Mouse (Mus musculus) liver, adult 2 months (tissue): ENCODE measurements around the gene Ciz1. TPM values are rescaled to one million over a fixed set of nuclear protein-coding genes. Genes with fewer than 3 reads are reported as not detected.

Source experiments
- DNase-seq: peaks from one replicate; pipeline ENCODE4 v3.0.0-alpha.2; 2011; ENCODE audit warnings: low read depth, low spot score; ENCODE audit errors: extremely low read depth
- H3K27ac ChIP-seq: fragments of 200-500 bp; replicated peaks from 2 replicates; pipeline ENCODE4 v1.5.1; 2012; ENCODE audit warnings: low read depth, mild to moderate bottlenecking, control low read depth, inconsistent platforms, low read length; ENCODE audit not compliant: insufficient read depth
- H3K27me3 ChIP-seq: fragments of 200-500 bp; 2 replicates; pipeline ENCODE4 v1.6.1; 2012; ENCODE audit warnings: mild to moderate bottlenecking, moderate library complexity, low read length, inconsistent platforms; ENCODE audit not compliant: control insufficient read depth, insufficient read depth
- H3K36me3 ChIP-seq: fragments of 200-500 bp; 2 replicates; pipeline ENCODE4 v1.6.1; 2012; ENCODE audit warnings: low read length, inconsistent platforms; ENCODE audit not compliant: control insufficient read depth, insufficient read depth
- H3K4me1 ChIP-seq: fragments of 200-500 bp; 2 replicates; pipeline ENCODE4 v1.6.1; 2011; ENCODE audit warnings: low read length; ENCODE audit not compliant: control insufficient read depth, insufficient read depth
- H3K4me3 ChIP-seq: fragments of 200-500 bp; 2 replicates; pipeline ENCODE4 v1.5.1; 2011; ENCODE audit warnings: low read depth, mild to moderate bottlenecking, control low read depth, low read length, moderate library complexity; ENCODE audit not compliant: insufficient read depth
- H3K79me2 ChIP-seq: fragments of 200-500 bp; 2 replicates; pipeline ENCODE4 v1.6.1; 2012; ENCODE audit warnings: inconsistent platforms, mild to moderate bottlenecking, low read length, moderate library complexity; ENCODE audit not compliant: control insufficient read depth, insufficient read depth
- H3K9ac ChIP-seq: fragments of 200-500 bp; 2 replicates; pipeline ENCODE4 v1.6.1; 2012; ENCODE audit warnings: low read depth, mild to moderate bottlenecking, control low read depth, inconsistent platforms, low read length
- CTCF ChIP-seq: fragments of 200-500 bp; IDR thresholded peaks from 2 replicates; pipeline ENCODE4 v1.5.1; 2011; ENCODE audit warnings: low read depth, low read length, control low read depth
- POLR2A ChIP-seq: fragments of 200-500 bp; IDR thresholded peaks from 2 replicates; pipeline ENCODE4 v1.6.1; 2011; ENCODE audit warnings: low read length, control low read depth; ENCODE audit not compliant: insufficient read depth; ENCODE audit errors: extremely low read depth
- whole genome bisulfite sequencing: fragments of 180-500 bp; shearing (Covaris S2); methylation state at CpG from one replicate; pipeline ENCODE4 v1.1.7; 2018; 5-methylcytosine and 5-hydroxymethylcytosine counted together
- polyA plus RNA-seq: library from polyadenylated mRNA; depleted of rRNA; stranded (reverse); fragments of >200 nt; gene quantifications from 2 replicates; pipeline ENCODE4 v1.2.3, GENCODE M21; 2012
- total RNA-seq: library from RNA; depleted of rRNA; stranded (reverse); fragments of >200 nt; gene quantifications from 2 replicates; pipeline ENCODE4 v1.2.3, GENCODE M21; 2014

Ciz1 gene
- total and polyA plus RNA-seq, 2 experiments = 9.5 to 71.7 TPM

DNA sequence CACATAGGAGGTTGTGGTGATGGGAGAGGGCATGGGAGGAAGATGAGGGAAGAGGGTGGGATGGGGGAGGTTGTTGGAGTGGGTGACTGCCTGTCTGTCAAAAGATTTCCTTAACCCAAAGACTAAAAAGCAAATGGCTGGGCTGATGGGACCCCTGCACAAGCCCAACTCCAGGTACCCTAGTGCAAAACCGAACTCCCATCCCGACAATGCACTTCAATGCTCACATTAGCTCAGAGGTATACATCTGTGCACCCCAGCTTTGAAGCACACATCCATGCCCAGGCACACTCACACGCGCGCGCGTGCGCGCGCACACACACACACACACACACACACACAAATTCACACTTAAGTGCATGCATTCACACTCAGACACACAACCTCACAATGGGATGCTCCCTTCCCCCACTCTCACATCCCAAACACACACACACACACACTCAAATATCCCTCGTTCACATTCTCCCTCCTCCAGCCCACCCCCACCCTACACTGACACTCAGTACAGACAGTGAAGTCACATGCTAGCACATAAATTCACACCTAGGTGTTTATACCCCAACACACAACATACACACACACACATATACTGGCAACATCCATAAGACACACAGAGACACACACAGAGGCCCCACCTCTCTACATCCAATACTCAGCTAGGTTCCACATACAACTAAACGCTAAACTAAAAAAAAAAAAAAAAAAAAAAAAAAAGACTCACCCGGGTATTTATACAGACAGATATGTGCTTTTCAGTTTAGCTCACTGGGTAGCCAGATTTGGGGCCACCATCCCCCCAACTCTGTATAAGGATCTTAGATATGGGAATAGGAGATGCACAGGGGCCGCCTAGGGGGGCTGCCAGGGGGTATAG, 33.2 kb upstream of the Ciz1 start:
- Histone ChIP-seq H3K9ac (no peak overlapping the region), H3K4me3 (peak overlapping the region; percentile 48; the same call in 1 of the 2 replicates), H3K4me1 (no peaks in the 10 kb centered on the region), H3K27ac (no peak overlapping the region), H3K79me2 (no peaks in the 10 kb centered on the region), H3K27me3 (no peaks in the 10 kb centered on the region), H3K36me3 (no peaks in the 10 kb centered on the region)
- no peak for DNase-seq
- TF ChIP-seq POLR2A = no peak
- TF ChIP-seq CTCF = no peak
- WGBS = 77% methylated on average over 14 of the region's 14 CpGs

DNA sequence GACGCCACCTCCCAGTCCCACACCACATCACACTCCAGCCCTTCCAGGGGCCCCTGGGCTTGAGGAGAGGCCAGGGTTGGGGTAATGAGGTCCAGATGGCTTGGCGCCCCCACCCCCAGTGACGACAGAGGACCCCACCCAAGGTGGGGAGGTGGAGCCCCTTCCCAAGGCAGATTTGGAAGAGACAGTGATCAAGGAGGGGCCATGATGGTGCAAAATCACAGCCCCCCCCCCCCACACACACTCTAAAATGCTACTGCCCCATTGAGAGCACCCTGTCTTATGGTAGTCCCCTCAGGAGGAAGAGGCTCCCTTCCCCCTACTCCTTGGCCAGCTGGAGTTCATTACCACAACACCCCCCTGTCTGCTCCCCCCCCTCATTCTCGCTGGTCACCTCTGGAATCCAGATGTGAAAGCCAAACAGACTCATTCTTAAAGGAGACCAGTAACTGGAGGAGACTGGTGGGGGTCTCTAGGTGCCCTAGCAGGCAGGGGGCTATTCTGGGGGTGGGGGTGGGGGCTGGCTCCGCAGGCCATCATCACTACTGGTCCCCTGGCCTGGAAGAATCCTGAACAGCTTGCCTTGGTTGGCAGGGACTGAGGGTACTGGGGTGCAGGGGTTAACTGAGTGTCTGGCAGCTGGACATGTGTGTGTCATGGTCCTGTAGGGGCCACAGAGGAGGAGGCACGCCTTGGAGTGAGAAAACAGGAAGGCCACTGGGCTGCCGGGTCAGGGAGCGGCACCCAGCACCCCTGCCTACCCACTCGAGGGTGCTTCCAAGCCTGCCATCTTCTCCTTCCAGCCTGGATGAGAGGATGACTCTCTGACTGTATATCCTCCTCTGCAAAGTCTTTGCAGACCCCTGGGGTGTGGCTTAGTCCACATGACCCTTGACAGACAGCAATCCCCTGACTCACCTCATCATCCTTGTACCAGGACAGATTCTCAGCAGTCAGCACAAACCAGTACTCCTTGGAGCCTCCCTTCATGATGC, 32.2 kb upstream of the Ciz1 start:
- H3K36me3 ChIP-seq = no peaks in the 10 kb centered on the region
- no peak overlapping the region for H3K9ac ChIP-seq
- H3K27ac ChIP-seq = no peak overlapping the region
- H3K79me2 ChIP-seq = no peaks in the 10 kb centered on the region
- no peak for DNase-seq
- 67% methylated on average over 9 of the region's 9 CpGs for WGBS
- H3K4me3 ChIP-seq = no peak overlapping the region
- TF ChIP-seq CTCF (no peak), POLR2A (no peak)
- H3K27me3 ChIP-seq = no peaks in the 10 kb centered on the region
- no peaks in the 10 kb centered on the region for H3K4me1 ChIP-seq

DNA sequence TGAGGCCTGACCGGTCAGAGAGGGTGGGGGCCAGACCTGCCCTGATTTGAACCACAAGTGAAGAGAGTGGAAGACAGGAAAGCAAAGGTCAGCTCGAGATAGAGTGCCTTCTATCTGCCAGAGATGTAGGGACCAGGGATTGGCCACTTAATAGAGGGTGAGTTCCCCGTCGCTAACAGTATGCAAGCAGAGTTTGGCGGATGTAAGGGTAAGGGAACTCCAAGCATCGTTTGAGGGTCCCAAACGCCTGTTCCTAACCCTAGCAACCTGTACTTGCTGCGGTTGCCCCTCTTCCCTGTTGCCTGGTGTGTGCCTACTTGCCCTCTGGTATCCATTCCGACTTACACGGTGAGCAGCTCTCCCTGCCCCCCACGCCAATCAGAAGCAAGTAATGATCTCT, 31.4 kb upstream of the Ciz1 start:
- no peak overlapping the region for H3K9ac ChIP-seq
- WGBS = 72% methylated on average over 11 of the region's 11 CpGs
- no peaks in the 10 kb centered on the region for H3K4me1 ChIP-seq
- H3K36me3 ChIP-seq = no peaks in the 10 kb centered on the region
- DNase-seq = no peak
- TF ChIP-seq POLR2A = no peak
- TF ChIP-seq CTCF = no peak
- H3K27me3 ChIP-seq = no peaks in the 10 kb centered on the region
- H3K27ac ChIP-seq = no peak overlapping the region
- no peaks in the 10 kb centered on the region for H3K79me2 ChIP-seq
- H3K4me3 ChIP-seq = no peak overlapping the region

DNA sequence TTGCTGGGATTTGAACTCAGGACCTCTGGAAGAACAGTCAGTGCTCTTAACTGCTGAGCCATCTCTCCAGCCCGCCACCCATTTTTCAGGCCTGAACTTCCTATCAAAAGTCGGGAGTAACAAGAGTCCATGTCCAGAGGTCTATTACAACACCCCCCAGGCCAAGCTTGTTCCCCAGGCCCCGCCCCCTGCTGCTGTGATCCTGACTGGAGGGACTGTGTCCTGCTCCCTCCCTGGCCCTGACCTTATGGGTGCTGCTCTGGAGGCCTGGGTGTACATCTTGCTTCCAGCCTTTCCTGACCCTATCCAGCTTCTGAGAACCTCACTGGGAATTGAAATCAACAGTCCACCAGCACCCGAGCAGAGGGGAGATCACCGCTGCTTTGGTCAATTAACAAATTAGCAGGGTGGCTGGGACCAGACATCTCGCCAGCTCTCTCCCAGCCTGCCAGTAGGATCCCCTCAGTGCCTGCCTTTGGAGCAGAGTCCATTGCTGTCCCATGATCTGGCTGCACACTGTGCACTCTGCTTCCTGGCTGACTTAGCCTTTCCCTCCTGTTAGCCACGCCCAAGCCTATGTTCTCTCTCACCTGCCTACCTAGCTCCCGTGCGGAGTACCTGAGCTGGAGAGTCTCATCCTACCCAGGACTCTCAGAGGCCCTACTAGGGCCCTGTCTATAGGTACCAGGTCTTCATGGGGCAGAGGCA, 30.4 kb upstream of the Ciz1 start:
- Histone ChIP-seq H3K4me1 (no peaks in the 10 kb centered on the region), H3K27me3 (no peaks in the 10 kb centered on the region), H3K27ac (no peak overlapping the region), H3K9ac (no peak overlapping the region), H3K4me3 (no peak overlapping the region), H3K36me3 (no peaks in the 10 kb centered on the region), H3K79me2 (no peaks in the 10 kb centered on the region)
- 72% methylated on average over 9 of the region's 9 CpGs for WGBS
- TF ChIP-seq CTCF = no peak
- TF ChIP-seq POLR2A = no peak
- DNase-seq = no peak
